33 mouse cellular contexts compared by ENCODE assay signal in the genomic region with DNA sequence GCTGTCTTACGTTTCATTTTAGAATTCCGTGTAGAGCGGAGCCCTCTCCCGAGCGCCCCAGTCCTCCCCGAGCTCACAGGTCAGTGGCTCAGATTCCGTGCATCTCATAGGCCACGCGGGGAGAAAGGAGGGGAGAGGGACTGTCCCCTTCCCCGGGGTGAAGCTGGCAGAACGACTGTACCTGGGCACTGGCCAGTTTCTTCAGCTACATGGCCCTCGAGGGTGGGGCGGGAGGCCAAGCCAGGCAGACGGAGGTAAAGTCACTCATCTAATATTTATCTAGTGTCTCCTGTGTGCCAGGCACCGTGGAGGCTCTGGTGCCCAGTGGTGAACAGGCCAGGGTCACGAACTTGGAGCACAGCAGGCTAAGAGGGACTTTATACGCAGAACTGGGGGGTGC. TPM values are rescaled to one million over a fixed set of nuclear protein-coding genes. Genes with fewer than 3 reads are reported as not detected.
DNase-seq lines count a peak whose midpoint lies in the region; ATAC-seq and TF ChIP-seq lines count a peak whose summit lies in the region.
"Had no signal": no experiment of that assay in that cellular context is flagged by ENCODE, and none has a peak within 500 bp of the region (broad histone marks: within the 10 kb centered on the region; RNA-seq: fewer than 3 reads in every experiment).

No protein-coding gene starts in this region.

- H3K9me3 ChIP-seq in lung, postnatal 0 days (ENCODE audit: low read length), result no peaks in the 10 kb centered on the region
- no peaks in the 10 kb centered on the region for H3K9me3 ChIP-seq in stomach, postnatal 0 days (ENCODE audit: control insufficient read depth, low read length)
- H3K9me3 ChIP-seq: embryonic facial prominence, embryonic 13.5 days; forebrain, embryonic 12.5 days; heart, embryonic 12.5 days; midbrain, embryonic 15.5 days; neural tube, embryonic 15.5 days; stomach, embryonic 15.5 days had no signal

- no peaks in the 10 kb centered on the region for H3K36me3 ChIP-seq in lung, postnatal 0 days (ENCODE audit: insufficient read depth, low read length)
- H3K36me3 ChIP-seq in stomach, postnatal 0 days (ENCODE audit: control insufficient read depth, insufficient read depth, low read length), result no peaks in the 10 kb centered on the region

- peak; percentile 48; the same call in 1 of the 2 replicates for ATAC-seq in lung, postnatal 0 days
- peak; percentile 70 for ATAC-seq in stomach, postnatal 0 days (ENCODE audit: low FRiP score, low TSS enrichment)
- ATAC-seq: intestine, postnatal 0 days; midbrain, embryonic 15.5 days had no signal

- intact Hi-C loops in left cerebral cortex, postnatal 4 days (cut with DNase I), result loop anchor here (10.0 kb wide), 1 partner anchor 152 kb away; no protein-coding TSS in a partner anchor
- intact Hi-C loops in left cerebral cortex, postnatal 25 days (cut with DNase I), result no loop called here

- H3K27me3 ChIP-seq in lung, postnatal 0 days (replicated peaks; ENCODE audit: insufficient read depth, low read length), result no peaks in the 10 kb centered on the region
- no peaks in the 10 kb centered on the region for H3K27me3 ChIP-seq in stomach, postnatal 0 days (ENCODE audit: control insufficient read depth, insufficient read depth, low read length)
- H3K27me3 ChIP-seq: embryonic facial prominence, embryonic 13.5 days; forebrain, embryonic 12.5 days; heart, embryonic 12.5 days; limb, embryonic 12.5 days; midbrain, embryonic 15.5 days; neural tube, embryonic 15.5 days; stomach, embryonic 15.5 days had no signal

- no peak overlapping the region for H3K4me2 ChIP-seq in lung, postnatal 0 days (replicated peaks; ENCODE audit: low read depth, low read length)
- no peak overlapping the region; the same call in 1 of the 2 replicates for H3K4me2 ChIP-seq in stomach, postnatal 0 days (replicated peaks; ENCODE audit: low read depth)
- H3K4me2 ChIP-seq: embryonic facial prominence, embryonic 13.5 days; forebrain, embryonic 12.5 days; heart, embryonic 12.5 days; limb, embryonic 12.5 days; liver, embryonic 11.5 days; midbrain, embryonic 15.5 days; neural tube, embryonic 15.5 days; stomach, embryonic 15.5 days had no signal

- no peak for TF ChIP-seq CTCF in lung, postnatal 0 days (IDR thresholded peaks at IDR 0.05)
- no peak for TF ChIP-seq CTCF in stomach, postnatal 0 days (IDR thresholded peaks at IDR 0.05; ENCODE audit: low read depth)

- no peak for TF ChIP-seq EP300 in lung, postnatal 0 days (IDR thresholded peaks at IDR 0.05)
- no peak for TF ChIP-seq EP300 in stomach, postnatal 0 days (optimal IDR thresholded peaks at IDR 0.05)

- H3K27ac ChIP-seq in lung, postnatal 0 days (ENCODE audit: low read length), result no peak overlapping the region
- peak overlapping the region; percentile 49; the same call in 1 of the 2 replicates for H3K27ac ChIP-seq in stomach, postnatal 0 days (replicated peaks)
- H3K27ac ChIP-seq: embryonic facial prominence, embryonic 13.5 days; limb, embryonic 12.5 days; macrophage; midbrain, embryonic 15.5 days; neural tube, embryonic 15.5 days; stomach, embryonic 15.5 days had no signal

- H3K4me3 ChIP-seq in lung, postnatal 0 days (ENCODE audit: low read depth, low read length), result no peak overlapping the region
- H3K4me3 ChIP-seq in stomach, postnatal 0 days (ENCODE audit: low read depth, low read length), result no peak overlapping the region
- H3K4me3 ChIP-seq: embryonic facial prominence, embryonic 13.5 days; erythroblast, embryonic 14.5 days; forebrain, embryonic 12.5 days; heart, embryonic 12.5 days; limb, embryonic 12.5 days; midbrain, embryonic 15.5 days; neural tube, embryonic 15.5 days; stomach, embryonic 15.5 days had no signal

- no peaks in the 10 kb centered on the region for H3K4me1 ChIP-seq in lung, postnatal 0 days (ENCODE audit: insufficient read depth, low read depth, low read length)
- no peaks in the 10 kb centered on the region for H3K4me1 ChIP-seq in stomach, postnatal 0 days (replicated peaks; ENCODE audit: control insufficient read depth, insufficient read depth)
- H3K4me1 ChIP-seq: embryonic facial prominence, embryonic 13.5 days; limb, embryonic 12.5 days; midbrain, embryonic 15.5 days; neural tube, embryonic 15.5 days; stomach, embryonic 15.5 days had no signal

- no peak overlapping the region for H3K9ac ChIP-seq in lung, postnatal 0 days (replicated peaks; ENCODE audit: low read depth)
- no peak overlapping the region for H3K9ac ChIP-seq in stomach, postnatal 0 days (ENCODE audit: low read length)
- H3K9ac ChIP-seq: embryonic facial prominence, embryonic 13.5 days; forebrain, embryonic 12.5 days; heart, embryonic 12.5 days; limb, embryonic 12.5 days; midbrain, embryonic 15.5 days; neural tube, embryonic 15.5 days; stomach, embryonic 15.5 days had no signal

- peak; percentile 41 to 53 for DNase-seq in cerebellum, postnatal 14 days
- DNase-seq in cerebellum, adult 11 months, result no peak
- DNase-seq in left cerebral cortex, postnatal 4 days, result peak; percentile 43
- no peak for DNase-seq in left cerebral cortex, postnatal 25 days (ENCODE audit: low spot score in 2 of 2)
- DNase-seq in lung, postnatal 0 days (ENCODE audit: low spot score), result peak; percentile 33
- DNase-seq in stomach, postnatal 0 days (ENCODE audit: low spot score), result peak; percentile 81
- DNase-seq in frontal cortex, postnatal 10 days (ENCODE audit: low spot score in 2 of 2), result no peak
- DNase-seq in kidney, adult 8-10 months, result no peak
- DNase-seq: cerebellum, adult 8-10 months; gastrocnemius, postnatal 14 days; heart, adult 18-20 months; heart, postnatal 4 days; kidney, postnatal 14 days; layer of hippocampus, adult 9-11 months; right cerebral cortex, postnatal 25 days; thymus, postnatal 14 days had no signal

- 58% methylated on average over 15 of the region's 17 CpGs for WGBS in lung, postnatal 0 days
- WGBS in stomach, postnatal 0 days, result 67% methylated on average over 17 of the region's 17 CpGs

RNA-seq across cellular contexts. Expression of a gene that starts 17.7 kb away (rescaled TPM):
- 100 to 1,000 TPM; 110 to 114 TPM for total RNA-seq in left cerebral cortex, postnatal 4 days (2021)
- 10 to 100 TPM; 45.2 to 49.2 TPM for total RNA-seq in left cerebral cortex, postnatal 25 days (2021)
- polyA plus RNA-seq in lung, postnatal 0 days (2015; fragmentation: Nextera tagmentation; extraction: Ambion mirVana), result 1.2 TPM in 2 replicates
- 3.2 and 3.6 TPM in 2 replicates for polyA plus RNA-seq in stomach, postnatal 0 days (2015; fragmentation: Nextera tagmentation; extraction: Ambion mirVana)
- total RNA-seq: common myeloid progenitor, adult 5-6 weeks; megakaryocyte-erythroid progenitor cell, adult 5-6 weeks had no signal
- polyA plus RNA-seq: macrophage had no signal

RNA-seq across cellular contexts. Expression of a gene that starts 19.0 kb away (rescaled TPM):
- not detected for total RNA-seq in left cerebral cortex, postnatal 4 days (2021)
- total RNA-seq in left cerebral cortex, postnatal 25 days (2021), result not detected
- 70.5 and 71.7 TPM in 2 replicates for polyA plus RNA-seq in lung, postnatal 0 days (2015; fragmentation: Nextera tagmentation; extraction: Ambion mirVana)
- polyA plus RNA-seq in stomach, postnatal 0 days (2015; fragmentation: Nextera tagmentation; extraction: Ambion mirVana), result 464 and 489 TPM in 2 replicates
- total RNA-seq: adrenal gland, adult 18-20 months; common myeloid progenitor, adult 5-6 weeks; gastrocnemius, postnatal 14 days; heart, adult 18-20 months; heart, postnatal 4 days; left cerebral cortex, postnatal 10 days; megakaryocyte-erythroid progenitor cell, adult 5-6 weeks had no signal
- polyA plus RNA-seq: embryonic facial prominence, embryonic 13.5 days; erythroblast, embryonic 14.5 days; forebrain, embryonic 12.5 days; heart, postnatal 0 days; limb, embryonic 12.5 days; liver, embryonic 16.5 days; macrophage; midbrain, embryonic 15.5 days had no signal

RNA-seq across cellular contexts. Expression of a gene that starts 37.4 kb away (rescaled TPM):
- 10 to 100 TPM; 28.4 to 31.5 TPM for total RNA-seq in left cerebral cortex, postnatal 4 days (2021)
- total RNA-seq in left cerebral cortex, postnatal 25 days (2021), result 10 to 100 TPM; 31.1 to 34.0 TPM
- polyA plus RNA-seq in lung, postnatal 0 days (2015; fragmentation: Nextera tagmentation; extraction: Ambion mirVana), result 15.7 and 18.0 TPM in 2 replicates
- polyA plus RNA-seq in stomach, postnatal 0 days (2015; fragmentation: Nextera tagmentation; extraction: Ambion mirVana), result 10.1 and 11.5 TPM in 2 replicates

RNA-seq across cellular contexts. Expression of a gene that starts 59.4 kb away (rescaled TPM):
- 10 to 100 TPM; 23.9 to 24.7 TPM for total RNA-seq in left cerebral cortex, postnatal 4 days (2021)
- total RNA-seq in left cerebral cortex, postnatal 25 days (2021), result 10 to 100 TPM; 19.9 to 21.0 TPM
- polyA plus RNA-seq in lung, postnatal 0 days (2015; fragmentation: Nextera tagmentation; extraction: Ambion mirVana), result 56.4 and 59.3 TPM in 2 replicates
- 21.1 and 25.8 TPM in 2 replicates for polyA plus RNA-seq in stomach, postnatal 0 days (2015; fragmentation: Nextera tagmentation; extraction: Ambion mirVana)

Comparison
In these comparisons a context has a peak if more than half of its experiments do, and no peak if none do; other contexts are left out.
1. DNase-seq: peak in cerebellum, postnatal 14 days (2 of 2), left cerebral cortex, postnatal 4 days (single experiment), lung, postnatal 0 days (single experiment) and stomach, postnatal 0 days (single experiment); none in cerebellum, adult 11 months (single experiment), left cerebral cortex, postnatal 25 days (0 of 2), frontal cortex, postnatal 10 days (0 of 2) and kidney, adult 8-10 months (0 of 2).